Mouse (Mus musculus) gastrocnemius, postnatal 25 days (tissue): ENCODE results near the gene Slc12a1. TPM values are rescaled to one million over a fixed set of nuclear protein-coding genes. Genes with fewer than 3 reads are reported as not detected.

Experiments used
- DNase-seq: peaks from one replicate; pipeline ENCODE4 v3.0.0; 2022
- total RNA-seq, 2 experiments: library from RNA; stranded (reverse); gene quantifications; 1 replicate in 1 of 2; 2 replicates in 1 of 2; pipeline ENCODE4 v1.2.3; 2021

The Slc12a1 gene
- total RNA-seq, 2 experiments from 2014 or later, result not detected

DNA sequence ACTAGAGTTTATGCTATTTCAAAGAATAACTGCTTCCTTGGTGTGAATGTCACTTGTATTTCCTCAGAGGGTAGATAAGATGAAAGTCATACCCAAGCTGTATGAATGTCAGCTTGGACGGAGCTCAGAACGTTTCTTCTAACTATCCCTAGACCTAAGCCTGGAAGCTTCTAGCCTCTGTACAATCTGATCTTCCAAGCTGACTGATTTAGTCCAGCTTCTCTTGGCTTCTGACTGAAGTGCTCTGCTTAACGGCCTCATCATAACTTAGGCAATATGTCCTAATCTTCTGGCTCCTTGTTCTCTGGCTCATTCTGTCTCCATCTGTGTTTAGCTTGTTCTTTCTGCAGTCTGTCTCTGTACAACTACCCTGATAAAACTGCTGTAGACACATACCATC, 102.3 kb downstream of the Slc12a1 start:
- no peak for DNase-seq

DNA sequence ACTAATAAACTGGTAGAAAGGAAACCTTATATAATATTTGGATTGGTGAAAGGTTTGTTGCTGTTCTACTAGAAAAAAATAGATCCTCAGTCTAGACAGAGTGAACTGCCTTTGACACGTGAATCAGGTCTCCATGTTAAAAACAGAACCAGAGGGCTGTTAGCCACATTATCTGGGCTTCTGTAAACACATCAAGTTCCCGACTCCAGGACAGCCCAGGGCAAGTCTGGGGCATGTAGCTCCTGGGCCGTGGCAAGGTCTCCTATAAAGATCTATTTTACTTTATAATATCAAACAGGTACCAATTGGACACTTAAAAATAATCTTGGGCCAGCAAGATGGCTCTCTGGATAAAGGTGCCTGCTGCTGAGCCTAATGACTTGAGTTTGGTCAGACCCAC, 103.6 kb downstream of the Slc12a1 start:
- no peak for DNase-seq

DNA sequence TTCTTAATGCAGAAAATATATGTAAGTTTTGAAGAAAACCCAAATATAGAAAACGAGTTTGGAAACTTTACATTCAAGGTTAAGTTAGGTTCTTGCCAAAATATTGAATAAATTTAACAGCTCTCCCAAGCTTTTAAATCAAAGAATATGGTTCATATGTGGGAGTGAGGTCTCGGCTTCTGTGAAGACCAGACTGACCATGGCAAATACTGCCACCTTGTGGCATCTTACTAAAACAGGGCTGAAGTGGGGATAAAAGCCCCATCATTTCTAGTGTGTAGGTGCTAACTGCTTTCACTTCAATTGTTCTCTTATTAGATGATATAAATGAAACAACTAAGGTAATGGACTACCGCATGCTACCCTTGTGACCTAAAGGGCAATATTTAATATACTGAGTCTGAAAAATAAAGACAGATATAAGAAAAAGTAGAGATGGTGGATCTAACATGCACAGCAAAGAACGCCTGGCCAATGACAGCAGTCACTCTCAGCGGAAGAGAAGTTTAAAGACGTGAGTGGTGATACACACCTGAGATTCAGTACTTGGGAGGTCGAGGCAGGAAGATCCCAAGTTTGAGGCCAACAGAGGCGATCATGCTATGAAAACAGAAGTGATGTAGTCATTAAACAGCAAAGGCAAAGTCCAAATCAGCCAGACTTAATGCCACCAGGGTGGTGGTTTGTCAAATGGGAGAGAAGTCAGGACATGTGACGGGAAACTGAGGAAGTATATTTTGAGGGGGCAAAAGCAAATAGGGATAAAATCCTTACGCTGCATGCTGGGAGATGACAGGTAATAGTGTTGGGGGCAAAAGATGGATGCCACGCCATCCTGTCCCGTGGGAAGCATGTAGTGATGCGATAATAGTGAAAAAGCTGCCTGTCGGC, 107.2 kb downstream of the Slc12a1 start:
- DNase-seq, result no peak

DNA sequence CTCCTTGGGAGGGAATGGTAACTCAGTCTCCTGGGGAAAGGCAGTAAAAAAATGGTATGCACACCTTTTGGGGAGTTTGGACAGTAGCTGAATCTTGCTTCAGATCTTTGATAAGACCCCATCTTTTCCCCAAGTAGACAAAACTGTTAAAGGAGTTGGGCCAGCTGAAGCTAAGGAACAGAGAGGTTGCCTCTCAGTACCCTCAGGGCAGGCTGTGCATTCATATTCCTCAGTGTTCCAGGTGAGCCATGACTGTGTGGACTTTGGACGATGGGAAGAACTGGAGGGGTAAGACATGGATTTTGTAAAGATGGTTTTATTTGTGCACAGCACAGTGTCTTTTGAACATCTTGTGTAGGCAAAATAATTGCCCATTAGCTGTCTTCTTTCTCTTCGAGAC, 108.0 kb downstream of the Slc12a1 start:
- no peak for DNase-seq

DNA sequence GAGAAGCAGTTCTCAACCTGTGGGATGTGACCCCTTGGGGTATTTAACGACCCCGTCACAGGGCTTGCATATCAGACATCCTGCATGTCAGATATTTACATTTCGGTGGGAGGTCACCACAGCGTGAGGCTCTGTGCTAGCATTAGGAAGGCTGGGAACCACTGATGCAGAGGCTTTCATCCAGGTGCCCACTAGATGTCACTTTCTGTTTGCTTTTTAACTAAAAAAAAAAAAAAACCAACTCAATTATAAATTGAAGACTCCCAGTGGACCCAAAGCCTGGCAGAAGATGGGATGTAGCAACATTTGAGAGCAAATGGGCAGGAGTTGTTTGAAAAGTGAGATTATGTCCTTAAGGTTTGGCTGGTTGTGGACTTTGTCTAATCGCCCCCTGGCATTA, 110.8 kb downstream of the Slc12a1 start:
- DNase-seq, result peak; percentile 11

DNA sequence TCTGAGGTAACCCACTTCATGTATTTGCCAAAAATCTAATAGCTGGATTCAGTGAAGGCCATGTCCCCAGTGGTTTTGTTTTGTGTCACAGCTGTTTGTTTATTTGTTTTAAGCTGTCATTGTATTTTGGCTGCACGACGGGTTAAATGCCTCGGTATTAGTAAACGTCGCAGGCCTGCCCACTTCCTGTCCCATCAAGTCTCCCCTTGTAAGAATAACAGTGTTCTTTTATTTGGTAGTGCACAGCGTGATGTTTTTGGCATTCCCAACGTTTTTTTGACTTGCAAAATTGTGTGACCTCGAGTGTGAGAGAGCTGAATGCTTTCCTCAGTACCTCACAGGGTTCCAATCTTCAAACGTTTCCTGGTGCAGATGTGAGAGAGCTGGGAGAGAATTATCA, 111.4 kb downstream of the Slc12a1 start:
- no peak for DNase-seq

DNA sequence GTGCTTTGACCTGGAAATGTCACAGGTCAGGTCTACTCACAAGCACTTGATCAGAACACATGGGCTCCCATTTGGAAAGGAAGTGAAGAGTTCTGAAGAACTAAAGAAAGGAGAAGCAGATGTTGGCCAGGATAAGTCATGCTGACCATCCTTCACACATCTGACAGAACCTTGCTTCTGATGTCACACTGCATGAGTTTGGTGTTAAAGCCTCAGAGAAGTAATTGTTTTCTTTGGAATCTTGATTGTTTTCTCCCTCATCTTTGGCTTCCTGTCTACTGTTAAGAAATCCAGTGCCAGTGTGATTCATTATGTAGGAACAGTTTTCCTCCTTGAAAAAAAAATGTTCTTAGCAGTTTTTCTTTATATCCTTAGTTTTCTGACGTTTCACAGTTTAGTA, 116.6 kb downstream of the Slc12a1 start:
- DNase-seq, result no peak

DNA sequence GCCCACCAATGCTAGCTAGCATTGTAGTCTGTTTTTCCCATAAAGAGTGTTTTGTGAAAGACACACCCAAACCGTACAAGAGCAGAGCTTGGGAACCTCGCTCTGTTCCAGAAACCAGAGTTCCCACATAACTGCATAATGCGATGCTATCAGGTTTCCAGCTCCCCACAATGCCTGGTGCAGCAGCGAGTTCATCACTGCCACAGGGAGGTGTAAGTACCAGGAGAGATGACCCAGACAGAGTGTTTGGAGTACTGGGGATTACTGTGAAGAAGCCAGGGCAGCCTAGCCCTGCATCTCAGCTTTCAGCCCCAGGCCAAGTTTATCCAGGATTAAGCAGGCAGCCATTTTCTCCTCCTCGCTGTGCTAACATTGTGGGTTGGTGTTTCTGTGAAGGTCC, 123.3 kb downstream of the Slc12a1 start:
- DNase-seq, result peak; percentile 22

DNA sequence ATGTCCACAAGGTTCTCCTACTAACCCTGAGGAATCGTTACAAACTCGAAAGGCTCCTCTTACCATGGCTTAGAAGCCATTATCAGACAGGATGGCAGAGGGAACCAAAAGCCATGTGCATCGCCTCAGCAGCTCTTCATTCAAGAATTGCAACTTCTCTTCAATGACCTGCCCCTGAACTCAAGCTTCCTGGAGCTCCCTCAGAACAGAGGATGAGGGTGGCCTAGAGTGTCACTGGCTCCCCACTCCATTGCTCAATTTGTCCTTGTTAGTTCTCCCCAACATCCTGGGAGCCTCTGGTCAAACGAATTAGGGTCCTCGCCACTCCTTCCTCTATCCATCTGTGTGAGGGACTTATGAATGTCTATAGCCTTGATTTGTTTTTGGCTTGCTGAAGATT, 124.4 kb downstream of the Slc12a1 start:
- no peak for DNase-seq

DNA sequence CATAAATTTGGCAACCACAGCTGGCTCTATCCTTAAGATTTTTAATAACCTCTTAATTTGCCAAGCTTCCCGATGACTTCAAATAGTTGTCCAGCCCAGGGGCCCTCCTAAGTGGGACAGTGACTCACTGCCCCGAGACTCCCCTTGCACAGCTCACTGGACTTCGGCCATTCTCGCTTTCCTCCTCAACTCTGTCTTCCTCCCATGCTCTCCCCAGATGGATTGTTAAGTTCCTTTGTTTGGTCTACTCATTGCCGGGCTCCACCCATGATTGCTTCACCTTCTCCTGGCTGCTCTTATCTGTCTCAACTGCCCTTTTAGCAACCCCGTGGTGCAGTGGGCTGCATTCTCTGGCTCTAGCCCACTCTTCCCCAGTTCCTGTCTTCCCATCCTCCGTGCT, 126.2 kb downstream of the Slc12a1 start:
- peak; percentile 67 for DNase-seq

Other genes starting within 250 kb of the Slc12a1 start
- not detected for gene Slc24a5, start 84.4 kb upstream of the Slc12a1 start, total RNA-seq
- gene Myef2, start 28.8 kb upstream of the Slc12a1 start, total RNA-seq, result 1 to 10 TPM; 3.1 to 3.2 TPM
- not detected for gene Ctxn2, start 15.8 kb upstream of the Slc12a1 start, total RNA-seq
- gene Dut, start 94.7 kb downstream of the Slc12a1 start, total RNA-seq, result 1 to 10 TPM; 6.4 to 7.4 TPM